Mouse (Mus musculus) forebrain, embryonic 10.5 days (tissue): ENCODE results near the gene Fam24a. TPM values are rescaled to one million over a fixed set of nuclear protein-coding genes. Genes with fewer than 3 reads are reported as not detected.

ENCODE experiments used
- DNase-seq: peaks from one replicate; pipeline ENCODE4 v3.0.0-alpha.2; 2017; ENCODE audit warnings: low spot score; ENCODE audit errors: extremely low spot score
- H3K27ac ChIP-seq: fragments of 300-500 bp; sonication (generic); 2 replicates; pipeline ENCODE4 v1.5.1; 2016; ENCODE audit warnings: mild to moderate bottlenecking
- H3K27me3 ChIP-seq: fragments of 300-500 bp; sonication (generic); 2 replicates; pipeline ENCODE4 v1.6.1; 2016; ENCODE audit warnings: mild to moderate bottlenecking; ENCODE audit not compliant: poor library complexity, severe bottlenecking
- H3K36me3 ChIP-seq: fragments of 300-500 bp; sonication (generic); replicated peaks from 2 replicates; pipeline ENCODE4 v1.6.1; 2016; ENCODE audit warnings: mild to moderate bottlenecking, moderate library complexity
- H3K4me1 ChIP-seq: fragments of 300-500 bp; sonication (generic); 2 replicates; pipeline ENCODE4 v1.6.1; 2016
- H3K4me3 ChIP-seq: fragments of 300-500 bp; sonication (generic); 2 replicates; pipeline ENCODE4 v1.5.1; 2016; ENCODE audit warnings: mild to moderate bottlenecking, moderate library complexity
- H3K9me3 ChIP-seq: fragments of 300-500 bp; sonication (generic); 2 replicates; pipeline ENCODE4 v1.6.1; 2016; ENCODE audit warnings: mild to moderate bottlenecking, moderate library complexity
- WGBS: fragments of 180-500 bp; shearing (Covaris S2); methylation state at CpG from one replicate; pipeline ENCODE4 v1.1.7; 2016; 5-methylcytosine and 5-hydroxymethylcytosine counted together
- polyA plus RNA-seq: library from polyadenylated mRNA; unstranded; fragments of >200 nt; fragmentation: Nextera tagmentation; extraction: Ambion mirVana; gene quantifications from 2 replicates; pipeline ENCODE4 v1.2.1, GENCODE M21; 2016

Gene Fam24a
- polyA plus RNA-seq, result not detected in 2 replicates

GRCm38 (mm10) chr7:131333564-131333963 lies at the start of gene Fam24a:
Gene Fam24a, plus strand, starts transcription at chr7:131333864.
- Histone ChIP-seq H3K9me3 (no peaks in the 10 kb centered on the region), H3K27me3 (no peaks in the 10 kb centered on the region), H3K27ac (no peak within 1 kb of the TSS), H3K4me1 (peaks cover 7% of the 10 kb centered on the region), H3K4me3 (no peak within 1 kb of the TSS), H3K36me3 (peaks cover 4% of the 10 kb centered on the region)
- WGBS, result 62% methylated on average over 1 of the region's 1 CpGs
- no peak for DNase-seq

GRCm38 (mm10) chr7:131297151-131297550 lies 36.5 kb upstream of the Fam24a start:
- Histone ChIP-seq H3K4me3 (no peak overlapping the region), H3K36me3 (no peaks in the 10 kb centered on the region), H3K27ac (no peak overlapping the region), H3K9me3 (no peaks in the 10 kb centered on the region), H3K27me3 (no peaks in the 10 kb centered on the region), H3K4me1 (no peaks in the 10 kb centered on the region)
- no peak for DNase-seq
- WGBS, result 81% methylated on average over 8 of the region's 8 CpGs

- no peak overlapping the region for H3K4me3 ChIP-seq
- H3K4me1 ChIP-seq, result no peaks in the 10 kb centered on the region
- no peaks in the 10 kb centered on the region for H3K9me3 ChIP-seq
- no peak for DNase-seq
- no peak overlapping the region for H3K27ac ChIP-seq
- H3K36me3 ChIP-seq, result no peaks in the 10 kb centered on the region
- WGBS, result 85% methylated on average over 8 of the region's 8 CpGs
- no peaks in the 10 kb centered on the region for H3K27me3 ChIP-seq
These were observed 30.3 kb upstream of the Fam24a start for GRCm38 (mm10) chr7:131303340-131303739.

GRCm38 (mm10) chr7:131306733-131307132 lies 26.9 kb upstream of the Fam24a start:
- no peaks in the 10 kb centered on the region for H3K27me3 ChIP-seq
- WGBS, result 79% methylated on average over 5 of the region's 5 CpGs
- DNase-seq, result no peak

GRCm38 (mm10) chr7:131314493-131314892 lies 19.2 kb upstream of the Fam24a start:
- WGBS, result 89% methylated on average over 7 of the region's 7 CpGs
- Histone ChIP-seq H3K27ac (no peak overlapping the region), H3K27me3 (no peaks in the 10 kb centered on the region), H3K9me3 (no peaks in the 10 kb centered on the region), H3K4me3 (no peak overlapping the region), H3K4me1 (no peaks in the 10 kb centered on the region), H3K36me3 (no peaks in the 10 kb centered on the region)
- no peak for DNase-seq

More at GRCm38 (mm10) chr7:131306733-131307132, 26.9 kb upstream of the Fam24a start:
- Histone ChIP-seq H3K4me3 (no peak overlapping the region), H3K9me3 (no peaks in the 10 kb centered on the region), H3K4me1 (no peaks in the 10 kb centered on the region), H3K36me3 (no peaks in the 10 kb centered on the region), H3K27ac (no peak overlapping the region)

- Histone ChIP-seq H3K27me3 (no peaks in the 10 kb centered on the region), H3K9me3 (no peaks in the 10 kb centered on the region), H3K4me3 (no peak overlapping the region), H3K4me1 (no peaks in the 10 kb centered on the region), H3K36me3 (no peaks in the 10 kb centered on the region), H3K27ac (no peak overlapping the region)
- DNase-seq, result no peak
- WGBS, result 74% methylated on average over 12 of the region's 12 CpGs
These were observed 16.1 kb upstream of the Fam24a start for GRCm38 (mm10) chr7:131317587-131317986.

GRCm38 (mm10) chr7:131318340-131318739 lies 15.3 kb upstream of the Fam24a start:
- Histone ChIP-seq H3K9me3 (no peaks in the 10 kb centered on the region), H3K36me3 (no peaks in the 10 kb centered on the region), H3K27ac (no peak overlapping the region), H3K4me1 (no peaks in the 10 kb centered on the region), H3K27me3 (no peaks in the 10 kb centered on the region), H3K4me3 (no peak overlapping the region)
- WGBS, result 86% methylated on average over 5 of the region's 7 CpGs
- DNase-seq, result no peak

- Histone ChIP-seq H3K4me1 (no peaks in the 10 kb centered on the region), H3K9me3 (no peaks in the 10 kb centered on the region), H3K36me3 (no peaks in the 10 kb centered on the region), H3K4me3 (no peak within 1 kb of the TSS), H3K27me3 (no peaks in the 10 kb centered on the region), H3K27ac (no peak within 1 kb of the TSS)
- no peak for DNase-seq
- WGBS, result 86% methylated on average over 2 of the region's 2 CpGs
These were observed 11.5 kb upstream of the Fam24a start, which contains the start of gene Cuzd1 for GRCm38 (mm10) chr7:131322192-131322591. Gene Cuzd1, minus strand, starts transcription at chr7:131322292.

- no peaks in the 10 kb centered on the region for H3K9me3 ChIP-seq
- H3K4me1 ChIP-seq, result no peaks in the 10 kb centered on the region
- WGBS, result 89% methylated on average over 5 of the region's 5 CpGs
- no peak for DNase-seq
- no peak overlapping the region for H3K4me3 ChIP-seq
- H3K27ac ChIP-seq, result no peak overlapping the region
- H3K27me3 ChIP-seq, result no peaks in the 10 kb centered on the region
- no peaks in the 10 kb centered on the region for H3K36me3 ChIP-seq
These were observed 6.6 kb upstream of the Fam24a start for GRCm38 (mm10) chr7:131327054-131327453.

- Histone ChIP-seq H3K4me3 (no peak within 1 kb of the TSS), H3K36me3 (no peaks in the 10 kb centered on the region), H3K9me3 (no peaks in the 10 kb centered on the region), H3K4me1 (no peaks in the 10 kb centered on the region), H3K27me3 (no peaks in the 10 kb centered on the region), H3K27ac (no peak within 1 kb of the TSS)
- WGBS, result 90% methylated on average over 5 of the region's 5 CpGs
- DNase-seq, result no peak
These were observed 4.2 kb upstream of the Fam24a start, which contains the start of gene Fam24b for GRCm38 (mm10) chr7:131329416-131329815. Gene Fam24b, minus strand, starts transcription at chr7:131329516.

GRCm38 (mm10) chr7:131331688-131332087 lies 2.0 kb upstream of the Fam24a start:
- H3K9me3 ChIP-seq, result no peaks in the 10 kb centered on the region
- H3K27ac ChIP-seq, result no peak overlapping the region
- H3K27me3 ChIP-seq, result no peaks in the 10 kb centered on the region
- H3K36me3 ChIP-seq, result no peaks in the 10 kb centered on the region; the same call in 1 of the 2 replicates
- H3K4me1 ChIP-seq, result no peaks in the 10 kb centered on the region
- WGBS, result 83% methylated on average over 2 of the region's 2 CpGs
- no peak overlapping the region for H3K4me3 ChIP-seq
- no peak for DNase-seq

GRCm38 (mm10) chr7:131337502-131338068 lies 3.9 kb downstream of the Fam24a start:
- H3K27ac ChIP-seq, result no peak overlapping the region
- 63% methylated on average over 8 of the region's 8 CpGs for WGBS
- H3K4me1 ChIP-seq, result peaks cover 7% of the 10 kb centered on the region
- no peak for DNase-seq
- no peak overlapping the region for H3K4me3 ChIP-seq
- peaks cover 42% of the 10 kb centered on the region for H3K36me3 ChIP-seq
- H3K9me3 ChIP-seq, result no peaks in the 10 kb centered on the region
- H3K27me3 ChIP-seq, result no peaks in the 10 kb centered on the region

- no peak for DNase-seq
- H3K27ac ChIP-seq, result no peak overlapping the region
- H3K4me3 ChIP-seq, result no peak overlapping the region
- no peaks in the 10 kb centered on the region for H3K4me1 ChIP-seq
- H3K36me3 ChIP-seq, result peaks cover 90% of the 10 kb centered on the region
- H3K27me3 ChIP-seq, result no peaks in the 10 kb centered on the region
- WGBS, result 90% methylated on average over 7 of the region's 7 CpGs
- H3K9me3 ChIP-seq, result no peaks in the 10 kb centered on the region
These were observed 12.3 kb downstream of the Fam24a start for GRCm38 (mm10) chr7:131345856-131346541.
